Comparison of ENCODE assay signal across 9 mouse cellular contexts in genomic region chr11:33202296-33202695, GRCm38 (mm10). TPM values are rescaled to one million over a fixed set of nuclear protein-coding genes. Genes with fewer than 3 reads are reported as not detected.
A peak's percentile ranks its signal among the peaks of the same experiment; 100 is the strongest.
DNase-seq lines count a peak whose midpoint lies in the region; ATAC-seq and TF ChIP-seq lines count a peak whose summit lies in the region.
"Had no signal": no experiment of that assay in that cellular context is flagged by ENCODE, and none has a peak within 500 bp of the region (broad histone marks: within the 10 kb centered on the region; RNA-seq: fewer than 3 reads in every experiment).

No protein-coding gene starts in this region.

- no peak overlapping the region for H3K27ac ChIP-seq in heart, postnatal 0 days (ENCODE audit: low read depth)
- no peak overlapping the region for H3K27ac ChIP-seq in heart, embryonic 11.5 days (ENCODE audit: low read depth, low read length)
- H3K27ac ChIP-seq in limb, embryonic 10.5 days = no peak overlapping the region

- peaks cover 100% of the 10 kb centered on the region for H3K27me3 ChIP-seq in heart, postnatal 0 days (ENCODE audit: control insufficient read depth, insufficient read depth, low read length)
- H3K27me3 ChIP-seq in heart, embryonic 11.5 days (ENCODE audit: control insufficient read depth, insufficient read depth, low read length) = peaks cover 94% of the 10 kb centered on the region
- peaks cover 8% of the 10 kb centered on the region; the same call in 1 of the 2 replicates for H3K27me3 ChIP-seq in G1E (ENCODE audit: insufficient read depth, low read length)
- H3K27me3 ChIP-seq in limb, embryonic 10.5 days (ENCODE audit: low read depth, poor library complexity, severe bottlenecking) = peaks cover 100% of the 10 kb centered on the region

- H3K9ac ChIP-seq in heart, postnatal 0 days (replicated peaks; ENCODE audit: low read depth, low read length) = no peak overlapping the region
- H3K9ac ChIP-seq in heart, embryonic 11.5 days (ENCODE audit: low read depth, low read length) = no peak overlapping the region

- H3K4me1 ChIP-seq in heart, postnatal 0 days (ENCODE audit: control insufficient read depth, insufficient read depth) = peaks cover 19% of the 10 kb centered on the region; the same call in 1 of the 2 replicates
- H3K4me1 ChIP-seq in heart, embryonic 11.5 days (ENCODE audit: control insufficient read depth, insufficient read depth, low read length) = peaks cover 20% of the 10 kb centered on the region
- H3K4me1 ChIP-seq in G1E (ENCODE audit: insufficient read depth, low read depth, low read length) = no peaks in the 10 kb centered on the region
- H3K4me1 ChIP-seq in limb, embryonic 10.5 days = peaks cover 48% of the 10 kb centered on the region

- no peaks in the 10 kb centered on the region for H3K36me3 ChIP-seq in heart, postnatal 0 days (replicated peaks; ENCODE audit: control insufficient read depth, insufficient read depth, low read length)
- H3K36me3 ChIP-seq in heart, embryonic 11.5 days (ENCODE audit: control insufficient read depth, insufficient read depth, low read length) = no peaks in the 10 kb centered on the region
- no peaks in the 10 kb centered on the region for H3K36me3 ChIP-seq in G1E (replicated peaks)
- H3K36me3 ChIP-seq in limb, embryonic 10.5 days = no peaks in the 10 kb centered on the region

- no peak overlapping the region for H3K4me2 ChIP-seq in heart, postnatal 0 days (ENCODE audit: low read depth, low read length)
- no peak overlapping the region for H3K4me2 ChIP-seq in heart, embryonic 11.5 days

- no peak for ATAC-seq in heart, postnatal 0 days (ENCODE audit: insufficient read depth, low read depth)
- no peak for ATAC-seq in heart, embryonic 11.5 days (replicated peaks; ENCODE audit: insufficient number of reproducible peaks, low FRiP score, low TSS enrichment)
- ATAC-seq in G1E (ENCODE audit: extremely low read depth, insufficient number of reproducible peaks, low FRiP score, poor library complexity, severe bottlenecking) = no peak

- TF ChIP-seq CTCF in heart, postnatal 0 days (IDR thresholded peaks at IDR 0.05; ENCODE audit: low read depth) = no peak
- TF ChIP-seq CTCF in G1E (IDR thresholded peaks at IDR 0.05; ENCODE audit: low read depth, low read length) = no peak

- H3K9me3 ChIP-seq in heart, postnatal 0 days (replicated peaks; ENCODE audit: control insufficient read depth, low read length) = 0 out of 2 replicates have a peak, but pooled peaks cover 6% of the 10 kb centered on the region
- H3K9me3 ChIP-seq in heart, embryonic 11.5 days (replicated peaks; ENCODE audit: control insufficient read depth, low read length) = 0 out of 2 replicates have a peak, but pooled peaks cover 3% of the 10 kb centered on the region
- H3K9me3 ChIP-seq in G1E (replicated peaks) = peaks cover 49% of the 10 kb centered on the region
- H3K9me3 ChIP-seq in limb, embryonic 10.5 days (replicated peaks) = no peaks in the 10 kb centered on the region

- no peak for TF ChIP-seq EP300 in heart, postnatal 0 days (IDR thresholded peaks at IDR 0.05; ENCODE audit: low read depth)

- no peak for DNase-seq in heart, postnatal 0 days (ENCODE audit: low spot score)
- DNase-seq in G1E (ENCODE audit: low spot score) = no peak
- DNase-seq in embryo, embryonic 10 days (ENCODE audit: low spot score) = peak; percentile 39
- DNase-seq in limb, embryonic 10.5 days (ENCODE audit: low spot score) = peak; percentile 62
- no peak for DNase-seq in layer of hippocampus, postnatal 25 days (ENCODE audit: extremely low spot score in 1 of 2, low spot score in 1 of 2)
- DNase-seq in urinary bladder, postnatal 14 days (ENCODE audit: low spot score) = no peak
- no peak for DNase-seq in ovary, postnatal 14 days (ENCODE audit: low spot score)

- H3K4me3 ChIP-seq in heart, postnatal 0 days (ENCODE audit: low read depth, low read length) = peak overlapping the region; percentile 25; the same call in 1 of the 2 replicates
- H3K4me3 ChIP-seq in heart, embryonic 11.5 days (ENCODE audit: low read depth, low read length) = no peak overlapping the region
- H3K4me3 ChIP-seq in G1E (ENCODE audit: low read depth, low read length) = peak overlapping the region; percentile 9; the same call in 1 of the 2 replicates
- H3K4me3 ChIP-seq in limb, embryonic 10.5 days = peak overlapping the region; percentile 47

- 3% methylated on average over 37 of the region's 37 CpGs for WGBS in heart, postnatal 0 days
- WGBS in heart, embryonic 11.5 days (ENCODE audit: insufficient replicate concordance) = 2% methylated on average over 33 of the region's 37 CpGs
- under 1% methylated on average over 37 of the region's 37 CpGs for WGBS in limb, embryonic 10.5 days

RNA-seq across cellular contexts. Expression of gene Tlx3, which starts 1.1 kb away (rescaled TPM):
- total RNA-seq in heart, postnatal 0 days (2014; rRNA removed; ENCODE audit: low replicate concordance) = not detected in 2 replicates
- not detected in 2 replicates for polyA plus RNA-seq in heart, postnatal 0 days (2015; fragmentation: Nextera tagmentation; extraction: Ambion mirVana)
- polyA plus RNA-seq in heart, embryonic 11.5 days (2014; fragmentation: Nextera tagmentation; extraction: Ambion mirVana) = not detected in 2 replicates
- total RNA-seq in G1E (2014; fragmentation: Nextera tagmentation) (not detected in 2 replicates), G1E (2017) (not detected in 2 replicates)
- 0.03 TPM in 1 of 2 replicates, not detected in the other for polyA plus RNA-seq in G1E (2012)
- not detected in 2 replicates for polyA plus RNA-seq in limb, embryonic 10.5 days (2016; fragmentation: Nextera tagmentation; extraction: Ambion mirVana)
- total RNA-seq in layer of hippocampus, postnatal 25 days (2021) = not detected
- total RNA-seq: MEL had no signal

RNA-seq across cellular contexts. Expression of gene Npm1, which starts 39.3 kb away (rescaled TPM):
- 156 and 179 TPM in 2 replicates for total RNA-seq in heart, postnatal 0 days (2014; rRNA removed; ENCODE audit: low replicate concordance)
- 254 and 259 TPM in 2 replicates for polyA plus RNA-seq in heart, postnatal 0 days (2015; fragmentation: Nextera tagmentation; extraction: Ambion mirVana)
- 632 and 689 TPM in 2 replicates for polyA plus RNA-seq in heart, embryonic 11.5 days (2014; fragmentation: Nextera tagmentation; extraction: Ambion mirVana)
- total RNA-seq in G1E (2014; fragmentation: Nextera tagmentation) = 3,846 and 4,095 TPM in 2 replicates
- total RNA-seq in G1E (2017) = 2,315 and 2,862 TPM in 2 replicates
- polyA plus RNA-seq in G1E (2012) = 327 and 458 TPM in 2 replicates
- 1,479 and 1,796 TPM in 2 replicates for polyA plus RNA-seq in limb, embryonic 10.5 days (2016; fragmentation: Nextera tagmentation; extraction: Ambion mirVana)
- 100 to 1,000 TPM; 167 to 170 TPM for total RNA-seq in layer of hippocampus, postnatal 25 days (2021)

RNA-seq across cellular contexts. Expression of gene Fgf18, which starts 55.1 kb away (rescaled TPM):
- total RNA-seq in heart, postnatal 0 days (2014; rRNA removed; ENCODE audit: low replicate concordance) = 2.8 and 10.5 TPM in 2 replicates
- 10.7 and 10.8 TPM in 2 replicates for polyA plus RNA-seq in heart, postnatal 0 days (2015; fragmentation: Nextera tagmentation; extraction: Ambion mirVana)
- 1.8 and 2.5 TPM in 2 replicates for polyA plus RNA-seq in heart, embryonic 11.5 days (2014; fragmentation: Nextera tagmentation; extraction: Ambion mirVana)
- not detected in 2 replicates for total RNA-seq in G1E (2014; fragmentation: Nextera tagmentation)
- not detected in 2 replicates for total RNA-seq in G1E (2017)
- polyA plus RNA-seq in G1E (2012) = not detected in 2 replicates
- polyA plus RNA-seq in limb, embryonic 10.5 days (2016; fragmentation: Nextera tagmentation; extraction: Ambion mirVana) = 1.7 and 5.7 TPM in 2 replicates
- total RNA-seq in layer of hippocampus, postnatal 25 days (2021) = 1 to 10 TPM; 3.9 to 4.3 TPM

Comparison
In these comparisons a context has a peak if more than half of its experiments do, and no peak if none do; other contexts are left out.
1. DNase-seq: peak in embryo, embryonic 10 days (single experiment) and limb, embryonic 10.5 days (single experiment); none in heart, postnatal 0 days (single experiment), G1E (single experiment), layer of hippocampus, postnatal 25 days (0 of 2), urinary bladder, postnatal 14 days (single experiment) and ovary, postnatal 14 days (single experiment).